Mouse (Mus musculus): ENCODE measurements around the gene Morn2.
"Not testable (repeated sequence)": the region's sequence is repeated elsewhere in the genome, so short reads cannot be mapped to it uniquely, and the experiment has no call there.

Gene Morn2

DNA sequence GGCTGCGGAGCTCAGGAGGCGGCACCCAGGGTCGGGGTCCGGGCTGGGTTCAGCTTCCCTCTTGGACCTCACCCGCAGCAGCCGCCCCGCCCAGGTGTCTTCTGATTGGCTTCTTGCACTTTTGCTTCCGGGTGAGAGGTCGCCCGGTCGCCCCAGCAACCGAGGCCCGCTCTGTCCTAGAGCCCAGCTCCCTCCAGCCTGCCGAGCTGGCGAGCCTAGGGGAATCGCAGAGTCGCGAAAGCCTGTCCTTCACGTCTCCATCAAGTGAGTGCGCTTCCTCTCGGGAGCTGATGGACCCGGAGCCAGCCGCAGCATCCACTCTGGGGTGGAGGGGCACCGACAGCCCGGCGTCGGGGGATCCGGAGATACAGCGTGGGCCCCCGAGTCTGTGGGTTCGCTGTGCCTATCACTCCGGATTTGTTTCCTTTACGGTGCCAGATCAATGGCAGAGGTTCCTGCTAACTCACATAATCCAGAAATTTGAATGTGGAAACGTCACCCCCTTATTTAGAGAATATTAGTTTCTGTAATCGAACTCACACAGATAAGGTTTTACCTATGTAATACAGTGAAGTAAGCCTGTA is at the start of gene Morn2, which contains the start of gene Dhx57:
TSS of gene Morn2 (plus strand) at position 130 of the 584 bp plus-strand sequence.
TSS of gene Dhx57 (minus strand) at position 403 of the 584 bp plus-strand sequence.
- DNase-seq, result peak; percentile 99

GRCm38 (mm10) chr17:80241594-80241993 is 48.4 kb upstream of the Morn2 start:
- no peak for DNase-seq

GRCm38 (mm10) chr17:80243116-80243515 is 46.9 kb upstream of the Morn2 start:
- no peak for DNase-seq

- DNase-seq, result no peak
Observed at GRCm38 (mm10) chr17:80252757-80253525, 37.1 kb upstream of the Morn2 start.

DNA sequence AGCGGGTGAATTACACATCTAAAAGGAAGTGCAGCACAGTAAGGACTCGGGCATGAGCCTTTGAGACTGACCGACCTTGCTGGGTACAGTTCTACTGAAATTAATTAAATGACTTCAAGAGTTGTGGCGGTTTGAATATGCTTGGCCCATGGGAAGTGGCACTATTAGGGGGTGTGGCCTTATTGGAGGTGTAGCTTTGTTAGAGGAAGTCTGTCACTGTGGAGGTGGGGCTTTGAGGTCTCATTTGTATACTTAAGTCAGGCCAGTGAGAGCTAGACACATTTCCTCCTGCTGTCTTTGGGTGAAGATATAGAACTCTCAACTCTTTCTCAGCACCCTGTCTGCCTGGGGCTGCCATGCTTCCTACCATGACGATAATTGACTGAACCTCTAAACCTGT is 35.6 kb upstream of the Morn2 start:
- DNase-seq, result no peak

DNA sequence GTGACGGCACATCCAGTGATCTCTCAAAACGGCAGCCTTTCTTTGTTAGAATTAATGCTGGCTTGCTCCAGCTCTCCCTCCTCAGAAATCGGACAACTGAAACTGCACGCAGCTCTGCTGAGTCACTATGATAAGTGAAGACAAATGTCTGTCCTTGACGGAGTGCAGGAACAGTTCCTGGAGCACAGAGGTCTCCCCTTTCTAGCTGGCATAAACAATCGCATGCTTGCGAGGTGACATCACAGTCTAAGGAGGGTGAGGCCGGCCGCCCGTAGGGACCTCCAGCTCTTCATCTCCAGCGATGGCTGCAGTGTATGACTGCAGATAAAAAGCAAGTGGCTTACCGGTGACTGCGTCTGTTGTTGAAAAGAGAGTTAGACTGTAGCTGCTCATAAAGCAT is 34.8 kb upstream of the Morn2 start:
- no peak for DNase-seq

DNA sequence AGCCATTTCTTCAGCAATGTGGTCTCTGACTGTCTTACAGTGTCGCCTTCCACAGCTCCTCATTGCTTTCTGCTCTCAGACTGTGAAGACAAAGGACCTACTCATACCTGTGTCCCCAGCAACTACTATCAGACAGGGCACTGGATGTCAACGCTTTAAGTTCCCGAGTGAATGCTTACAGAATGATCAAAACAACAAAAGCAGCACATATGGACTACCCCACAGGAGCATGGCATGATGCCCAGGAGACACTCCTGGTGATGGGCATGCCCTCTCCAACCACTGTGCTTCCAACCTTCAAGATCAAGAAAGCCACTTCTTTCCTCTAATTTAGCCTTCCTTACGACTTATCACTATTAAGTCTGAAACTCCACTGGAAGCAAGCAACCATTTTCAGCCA is 22.9 kb upstream of the Morn2 start:
- DNase-seq, result no peak

DNA sequence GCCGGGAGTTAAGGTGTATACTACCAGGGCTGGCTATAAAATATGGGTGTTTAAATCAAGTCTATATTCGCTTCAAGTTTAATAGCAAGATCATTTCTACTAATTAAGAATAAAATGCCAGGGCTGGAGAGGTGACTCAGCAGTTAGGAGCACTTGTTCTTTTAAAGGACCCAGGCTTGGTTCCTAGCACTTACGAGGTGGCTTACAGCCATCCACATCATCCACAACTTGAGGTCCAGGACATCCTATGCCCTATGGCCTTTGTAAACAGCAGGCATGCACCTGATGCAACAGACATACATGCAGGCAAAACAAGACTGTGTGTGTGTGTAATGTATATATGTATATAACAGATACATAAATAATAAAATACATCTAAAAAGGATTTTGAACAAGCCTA is 21.9 kb upstream of the Morn2 start:
- DNase-seq, result no peak

DNA sequence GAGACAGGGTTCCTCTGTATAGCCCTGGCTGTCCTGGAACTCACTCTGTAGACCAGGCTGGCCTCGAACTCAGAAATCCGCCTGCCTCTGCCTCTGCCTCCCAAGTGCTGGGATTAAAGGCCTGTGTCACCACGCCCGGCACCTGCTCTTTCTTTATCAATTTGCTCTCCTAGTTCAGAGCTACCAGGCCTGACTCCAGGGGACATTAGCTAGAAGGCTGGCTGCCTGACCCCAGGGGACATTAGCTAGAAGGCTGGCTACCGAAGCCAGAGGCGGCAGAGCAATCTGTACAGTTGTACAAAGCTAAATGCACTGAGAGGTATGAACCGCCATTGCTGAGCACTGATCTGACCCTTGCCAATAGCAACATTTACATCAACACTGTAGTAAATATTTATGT is 19.4 kb upstream of the Morn2 start:
- DNase-seq, result not testable (repeated sequence)

DNA sequence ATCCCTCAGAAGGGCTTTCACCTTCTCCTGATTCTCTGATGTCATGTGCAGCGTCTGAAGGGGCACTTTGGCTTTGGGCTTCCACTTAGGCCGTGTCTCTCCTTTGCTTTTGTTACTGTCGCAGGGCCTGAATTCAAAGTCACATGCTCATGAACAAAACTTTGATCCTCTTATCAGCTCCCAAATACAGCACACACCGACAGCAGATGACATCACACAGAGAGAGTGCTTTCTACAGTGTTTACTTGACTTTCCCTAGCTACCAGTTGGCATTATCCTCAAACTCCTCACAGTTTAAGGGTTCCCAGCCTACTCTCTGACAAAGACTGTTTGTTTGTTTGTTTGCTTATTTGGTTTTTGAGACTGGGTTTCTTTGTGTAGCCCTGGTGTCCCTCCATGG is 11.7 kb upstream of the Morn2 start:
- no peak for DNase-seq

DNA sequence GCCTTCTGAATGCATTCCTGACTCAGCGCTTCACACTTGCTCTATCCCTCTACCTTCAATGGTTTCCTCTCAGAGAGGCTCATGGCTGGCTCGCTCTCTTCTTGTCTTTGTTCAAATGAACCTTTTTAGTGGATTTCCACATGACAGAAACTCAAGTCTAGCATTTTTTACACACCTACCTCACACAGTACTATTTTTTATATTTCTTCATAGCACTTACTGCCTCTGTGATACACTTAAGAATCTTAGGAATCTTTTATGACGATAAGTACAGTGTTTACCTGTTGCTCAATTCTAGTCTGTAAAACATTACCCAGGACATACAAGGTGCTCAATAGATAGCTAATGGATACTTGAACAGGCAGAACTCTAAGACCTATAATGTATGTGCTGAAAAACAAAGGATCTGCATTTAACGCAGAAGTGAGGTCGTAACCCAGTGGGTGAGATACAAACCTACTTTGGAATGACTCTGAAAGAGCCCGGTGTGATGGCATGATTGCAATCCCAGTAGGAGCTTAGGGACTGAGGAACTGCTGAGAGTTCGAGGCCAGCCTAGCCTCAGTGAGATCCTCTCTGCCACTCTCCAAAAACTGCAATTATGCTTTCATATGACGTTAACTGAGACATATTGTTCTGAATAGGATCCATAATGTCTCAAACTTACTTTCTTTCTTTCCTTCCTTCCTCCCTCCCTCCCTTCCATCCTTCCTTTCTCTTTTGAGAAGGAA is 10.5 kb upstream of the Morn2 start:
- no peak for DNase-seq

GRCm38 (mm10) chr17:80284446-80284845 is 5.6 kb upstream of the Morn2 start:
- DNase-seq, result no peak

DNA sequence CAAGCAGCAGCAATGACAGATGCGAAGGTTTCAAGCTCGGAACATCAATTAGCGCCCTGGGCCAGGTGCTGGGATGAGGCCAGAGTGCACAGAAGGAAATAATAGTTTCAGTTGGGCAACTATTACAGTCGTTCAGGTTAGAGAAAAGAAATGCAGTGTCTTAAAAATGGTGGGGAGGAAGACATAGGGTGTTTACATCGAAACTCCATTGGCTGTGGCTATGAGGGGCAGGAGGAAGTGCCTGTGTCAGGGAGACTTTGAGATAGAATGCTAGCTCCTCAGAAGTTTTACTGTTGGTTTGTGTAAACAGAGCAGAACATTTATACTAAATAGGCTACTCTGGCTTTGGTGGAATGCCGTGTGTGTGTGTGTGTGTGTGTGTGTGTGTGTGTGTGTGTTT is 2.0 kb upstream of the Morn2 start:
- no peak for DNase-seq

DNA sequence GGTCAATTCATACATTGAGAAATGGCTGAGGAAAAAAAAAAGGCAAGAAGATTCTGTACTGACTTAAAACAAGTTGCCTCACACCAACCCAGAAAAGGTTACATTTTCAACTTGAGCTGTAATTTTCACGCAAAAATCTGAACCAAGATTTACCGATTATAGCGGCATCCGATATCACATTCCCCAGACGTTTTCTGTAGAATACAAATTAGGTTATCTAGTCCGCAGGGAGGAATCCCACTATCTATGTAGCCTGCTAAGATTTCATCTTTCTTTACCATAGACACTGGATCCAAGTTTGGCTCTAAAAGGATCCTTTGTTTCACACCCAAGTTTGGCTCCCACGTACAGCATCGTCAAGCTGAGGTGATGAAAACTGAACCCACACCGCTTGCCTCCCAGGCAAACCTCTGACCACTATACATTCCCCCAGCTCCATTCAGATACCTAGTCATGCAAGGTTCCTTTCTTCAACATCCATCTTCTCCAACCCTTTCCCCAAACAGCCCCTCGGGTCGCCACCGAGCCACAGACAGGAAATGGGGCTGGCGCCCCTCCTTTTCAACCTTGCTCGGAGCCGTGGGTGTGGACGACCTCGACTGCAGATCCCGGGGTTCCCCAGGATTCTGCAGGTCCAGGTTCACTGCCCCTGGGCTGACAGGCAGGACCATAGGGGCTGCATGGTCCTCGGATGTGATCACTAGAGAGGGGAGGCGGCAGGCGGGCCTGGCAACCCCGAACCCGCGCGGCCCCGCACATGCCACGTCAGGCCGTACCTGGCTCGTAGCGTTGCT is 526 bp upstream of the Morn2 start:
- DNase-seq, result no peak

GRCm38 (mm10) chr17:80291148-80291547 is 1.1 kb downstream of the Morn2 start:
- DNase-seq, result no peak

DNA sequence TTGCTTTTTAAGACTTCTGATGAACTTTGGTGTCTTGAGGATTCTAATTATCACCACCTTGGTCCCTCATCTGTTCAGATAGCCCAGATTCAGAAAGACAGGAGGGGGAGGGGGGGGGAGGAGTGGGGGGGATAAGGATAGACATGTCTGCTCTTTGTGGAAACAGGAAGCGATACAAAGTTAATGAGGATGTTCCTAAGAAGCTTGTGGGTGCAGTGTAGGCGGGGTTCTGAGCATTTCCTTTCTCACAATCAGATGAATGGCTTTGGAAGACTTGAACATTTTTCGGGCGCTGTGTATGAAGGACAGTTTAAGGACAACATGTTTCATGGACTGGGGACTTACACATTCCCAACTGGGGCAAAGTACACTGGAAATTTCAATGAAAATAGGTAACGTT is 5.3 kb downstream of the Morn2 start:
- DNase-seq, result no peak

- no peak for DNase-seq
Observed at GRCm38 (mm10) chr17:80298844-80299243, 8.8 kb downstream of the Morn2 start.

DNA sequence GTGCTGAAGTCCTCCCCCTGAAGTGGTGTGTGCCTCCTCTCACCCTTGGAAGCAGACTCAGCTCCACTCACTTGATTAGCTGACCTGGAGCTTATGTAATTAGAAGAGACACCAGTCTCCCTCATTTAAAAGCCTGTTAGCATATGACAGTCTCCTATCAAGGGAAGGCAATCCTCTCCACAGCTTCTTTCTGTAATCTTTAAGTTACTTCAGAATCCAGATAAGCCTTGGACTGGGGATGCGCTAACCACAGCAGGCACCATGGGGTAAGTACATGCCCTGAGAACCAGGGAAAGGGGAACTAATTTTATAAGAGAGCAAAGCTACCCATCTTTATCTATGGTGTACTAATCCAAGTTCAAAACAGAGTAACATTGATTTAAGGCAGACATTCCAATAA is 17.2 kb downstream of the Morn2 start, which contains the start of gene Arhgef33:
TSS of gene Arhgef33 (plus strand) at position 157 of the 400 bp plus-strand sequence.
- no peak for DNase-seq

DNA sequence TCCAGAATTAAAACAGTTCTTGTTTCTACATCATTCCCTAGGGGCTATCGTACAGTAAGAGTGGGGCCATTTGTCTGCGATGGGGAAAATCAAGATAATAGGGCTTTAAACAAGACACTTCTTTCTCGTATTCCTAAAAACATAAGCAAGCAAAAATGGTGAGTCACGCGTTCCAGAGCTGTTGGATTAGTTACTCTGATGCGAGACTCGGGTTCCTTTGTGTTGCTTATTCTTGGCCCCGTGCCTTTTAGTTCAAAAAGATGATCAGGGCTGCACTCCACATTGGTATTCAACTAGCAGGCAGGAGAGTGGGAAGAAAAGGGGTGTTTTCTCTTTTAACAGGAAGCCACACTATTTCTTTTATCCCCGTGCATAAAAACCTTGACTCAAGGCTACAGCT is 21.8 kb downstream of the Morn2 start:
- DNase-seq, result no peak

DNA sequence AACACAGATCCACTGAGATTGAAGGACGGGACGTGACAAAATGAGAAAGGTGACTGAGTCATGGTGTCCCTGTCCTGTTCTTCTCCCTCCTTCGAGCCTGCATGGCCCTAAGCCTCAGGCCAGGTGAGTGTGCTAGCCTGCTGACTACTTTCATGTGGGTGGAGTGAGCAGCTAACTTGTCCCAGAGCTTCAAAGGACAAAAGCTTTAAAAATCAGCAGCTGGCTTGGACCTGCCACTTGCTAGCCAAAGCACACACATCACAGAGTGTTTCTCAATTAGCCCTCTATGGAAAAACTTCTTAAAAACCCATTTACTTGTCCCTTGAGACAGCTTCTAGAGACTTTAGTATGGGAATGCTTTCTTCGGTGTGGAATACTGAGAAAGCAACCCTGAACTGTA is 22.4 kb downstream of the Morn2 start:
- DNase-seq, result no peak

DNA sequence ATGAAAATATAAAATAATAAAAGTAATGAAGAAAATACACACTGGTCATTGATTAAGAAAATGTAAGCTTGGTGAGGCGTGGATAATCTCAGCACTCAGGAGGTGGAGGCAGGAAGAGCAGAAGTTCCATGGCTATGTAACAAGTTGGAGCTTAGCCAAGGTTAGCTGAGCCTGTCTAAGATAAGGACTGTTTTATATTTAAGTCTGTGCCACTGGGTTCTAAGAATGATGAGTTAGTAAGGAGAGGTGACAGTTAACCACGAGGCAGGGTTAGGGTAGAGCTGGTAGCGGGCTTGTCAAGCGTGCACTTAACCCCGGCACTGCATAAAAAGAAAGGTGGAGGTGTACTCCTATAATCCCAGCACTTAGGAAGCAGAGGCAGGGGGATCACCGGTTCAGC is 32.2 kb downstream of the Morn2 start:
- no peak for DNase-seq

DNA sequence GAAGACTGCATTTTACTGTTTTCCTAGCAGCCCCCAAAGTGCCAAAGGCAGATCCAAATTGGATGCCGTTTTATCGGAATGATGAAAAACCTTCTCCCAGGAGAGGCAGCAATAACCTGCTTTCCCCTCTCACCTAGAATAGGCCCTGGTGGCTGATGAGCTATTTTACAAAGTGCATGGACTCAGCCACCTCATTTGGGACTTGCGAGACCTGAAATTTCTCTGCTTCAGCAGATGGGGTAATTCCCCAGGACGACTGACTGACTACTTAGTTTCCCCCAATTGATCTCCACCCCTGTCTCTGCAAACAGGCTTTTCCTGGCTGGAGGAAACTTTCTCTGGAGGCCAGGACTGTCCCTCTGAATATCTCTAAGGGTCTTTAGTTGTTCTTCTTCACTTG is 33.0 kb downstream of the Morn2 start:
- DNase-seq, result no peak

- no peak for DNase-seq
Observed at GRCm38 (mm10) chr17:80323658-80324057, 33.7 kb downstream of the Morn2 start.
